Mouse (Mus musculus): ENCODE measurements at regions not wholly inside any gene's neighbourhood (a gene's known extent, or its start where the extent isn't known, plus 50 kb on each side); places are given as distances from the start of the nearest gene placed in this dataset.

GRCm38 (mm10) chr10:67736636-67737035 lies 175.8 kb downstream of the Zfp365 start:
- DNase-seq (ENCODE audit: low spot score in 2 of 2) = no peak

- no peak for DNase-seq (ENCODE audit: low spot score in 2 of 2)
Measured at GRCm38 (mm10) chr10:67731577-67731976, 180.9 kb downstream of the Zfp365 start.

- DNase-seq (ENCODE audit: low spot score in 2 of 2) = peak; percentile 37 to 52
Measured at GRCm38 (mm10) chr10:67729271-67729670, 180.5 kb upstream of the Ado start.

- no peak for DNase-seq (ENCODE audit: low spot score in 2 of 2)
Measured at GRCm38 (mm10) chr10:67727580-67727979, 178.8 kb upstream of the Ado start.

- DNase-seq (ENCODE audit: low spot score in 2 of 2) = no peak
Measured at GRCm38 (mm10) chr10:67726796-67727195, 178.0 kb upstream of the Ado start.

- DNase-seq (ENCODE audit: low spot score in 2 of 2) = no peak
Measured at GRCm38 (mm10) chr10:67726351-67726750, 177.6 kb upstream of the Ado start.

- DNase-seq (ENCODE audit: low spot score in 2 of 2) = no peak
Measured at GRCm38 (mm10) chr10:67721787-67722186, 173.0 kb upstream of the Ado start.

GRCm38 (mm10) chr10:67717506-67717905 lies 168.8 kb upstream of the Ado start:
- DNase-seq (ENCODE audit: low spot score in 2 of 2) = no peak

- DNase-seq (ENCODE audit: low spot score in 2 of 2) = peak; percentile 6 to 32
Measured at GRCm38 (mm10) chr10:67715046-67715445, 166.3 kb upstream of the Ado start.

- DNase-seq (ENCODE audit: low spot score in 2 of 2) = no peak
Measured at GRCm38 (mm10) chr10:67713098-67713497, 164.3 kb upstream of the Ado start.

GRCm38 (mm10) chr10:67712665-67713064 lies 163.9 kb upstream of the Ado start:
- DNase-seq (ENCODE audit: low spot score in 2 of 2) = no peak

- no peak for DNase-seq (ENCODE audit: low spot score in 2 of 2)
Measured at GRCm38 (mm10) chr10:67711961-67712360, 163.2 kb upstream of the Ado start.

- no peak for DNase-seq (ENCODE audit: low spot score in 2 of 2)
Measured at GRCm38 (mm10) chr10:67706436-67706835, 157.7 kb upstream of the Ado start.

GRCm38 (mm10) chr10:67702783-67703455 lies 154.2 kb upstream of the Ado start:
- no peak for DNase-seq (ENCODE audit: low spot score in 2 of 2)

GRCm38 (mm10) chr10:67697401-67698195 lies 148.8 kb upstream of the Ado start:
- DNase-seq (ENCODE audit: low spot score in 2 of 2) = no peak

GRCm38 (mm10) chr10:67695891-67696853 lies 147.4 kb upstream of the Ado start:
- no peak for DNase-seq (ENCODE audit: low spot score in 2 of 2)

GRCm38 (mm10) chr10:67694751-67695150 lies 146.0 kb upstream of the Ado start:
- DNase-seq (ENCODE audit: low spot score in 2 of 2) = no peak

- no peak for DNase-seq (ENCODE audit: low spot score in 2 of 2)
Measured at GRCm38 (mm10) chr10:67693586-67693985, 144.8 kb upstream of the Ado start.

GRCm38 (mm10) chr10:67689944-67690670 lies 141.4 kb upstream of the Ado start:
- DNase-seq (ENCODE audit: low spot score in 2 of 2) = no peak

- DNase-seq (ENCODE audit: low spot score in 2 of 2) = no peak
Measured at GRCm38 (mm10) chr10:67679382-67679781, 130.6 kb upstream of the Ado start.

GRCm38 (mm10) chr10:67673450-67673849 lies 124.7 kb upstream of the Ado start:
- DNase-seq (ENCODE audit: low spot score in 2 of 2) = no peak
